Mouse (Mus musculus): Measurements from ENCODE around the gene Dzip1.
A peak's percentile ranks its signal among the peaks of the same experiment; 100 is the strongest.

Dzip1 gene

DNA sequence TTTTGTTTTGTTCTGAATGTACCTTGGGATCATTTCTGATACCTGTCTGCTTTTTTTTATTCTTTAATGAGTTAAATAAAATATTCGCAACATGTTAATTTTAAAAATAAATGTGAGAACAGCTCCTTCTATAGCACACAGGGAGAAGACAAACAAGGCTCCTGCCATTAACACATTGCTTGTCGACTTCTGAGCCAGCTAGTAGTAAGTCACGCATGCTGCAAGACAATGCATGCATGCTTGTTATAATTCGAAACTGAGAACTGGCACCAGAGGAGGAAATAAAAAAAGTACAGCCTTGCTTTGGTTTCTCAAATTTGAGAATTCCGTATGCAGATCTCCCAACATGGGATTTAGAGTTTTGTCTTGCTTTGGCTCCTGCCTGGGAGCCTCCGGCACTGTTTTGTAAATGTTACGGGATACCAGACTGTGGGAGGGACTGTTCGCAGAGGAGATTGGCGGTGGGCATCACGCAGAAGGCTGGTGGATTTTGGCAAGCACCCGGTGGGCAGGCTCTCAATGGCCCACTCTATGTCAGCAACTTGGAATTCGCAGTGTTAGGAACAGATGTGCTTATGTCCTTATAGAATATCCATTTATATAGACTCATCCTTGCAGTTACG is 57.0 kb downstream of the Dzip1 start:
- no peak for DNase-seq

DNA sequence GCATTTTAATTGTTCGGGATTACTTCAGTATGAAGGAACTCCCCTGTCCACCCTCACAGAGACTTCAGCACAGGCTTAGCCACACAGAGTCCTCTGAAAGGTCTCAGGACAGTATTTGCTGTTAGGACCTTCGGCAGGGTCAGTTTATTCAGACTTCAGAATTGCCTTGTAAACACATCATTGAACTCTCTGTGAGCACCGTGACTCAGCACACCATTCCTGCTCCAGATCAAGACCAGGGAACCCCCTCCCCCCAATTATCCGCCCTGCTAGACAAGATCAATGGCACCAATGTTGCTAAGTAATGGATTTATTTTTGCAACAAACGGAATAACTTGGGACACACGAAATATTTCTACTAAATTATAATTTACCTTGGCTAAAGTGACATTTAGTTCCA is 57.9 kb downstream of the Dzip1 start:
- no peak for DNase-seq

DNA sequence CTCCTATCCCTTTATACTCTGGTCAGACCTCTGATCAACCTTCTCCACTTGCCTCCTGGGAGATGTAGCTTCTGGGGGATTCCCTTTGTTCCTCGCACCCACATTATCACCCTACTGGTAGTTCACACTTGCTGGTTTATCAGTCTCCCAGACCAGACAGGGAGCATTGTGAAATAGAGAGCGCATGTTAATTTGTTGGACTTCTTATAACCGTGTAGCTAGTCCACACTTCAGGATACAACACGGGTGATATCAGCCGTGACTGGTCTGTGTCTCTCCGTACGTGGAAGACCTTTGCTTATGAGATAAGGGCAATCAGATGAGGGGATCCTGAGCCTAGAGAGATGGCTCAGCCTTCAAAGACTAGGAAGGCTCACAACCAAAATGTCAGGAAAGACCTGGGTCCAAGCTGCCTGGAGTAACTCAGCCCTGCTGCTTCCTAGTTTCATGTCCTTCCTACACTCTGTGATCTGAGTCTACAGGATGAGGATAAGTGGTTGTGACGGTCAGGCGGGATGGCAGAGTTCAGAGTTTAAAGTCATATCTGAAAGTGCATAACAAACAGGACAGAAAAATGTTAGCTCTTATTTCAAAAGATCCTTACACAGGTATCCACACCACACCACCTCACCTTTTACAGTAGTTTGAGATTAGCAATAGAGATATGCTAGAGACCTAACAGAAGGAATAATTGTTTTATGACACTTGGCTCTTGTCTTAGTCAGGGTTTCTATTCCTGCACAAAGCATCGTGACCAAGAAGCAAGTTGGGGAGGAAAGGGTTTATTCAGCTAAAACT is 59.0 kb downstream of the Dzip1 start:
- no peak for DNase-seq

DNA sequence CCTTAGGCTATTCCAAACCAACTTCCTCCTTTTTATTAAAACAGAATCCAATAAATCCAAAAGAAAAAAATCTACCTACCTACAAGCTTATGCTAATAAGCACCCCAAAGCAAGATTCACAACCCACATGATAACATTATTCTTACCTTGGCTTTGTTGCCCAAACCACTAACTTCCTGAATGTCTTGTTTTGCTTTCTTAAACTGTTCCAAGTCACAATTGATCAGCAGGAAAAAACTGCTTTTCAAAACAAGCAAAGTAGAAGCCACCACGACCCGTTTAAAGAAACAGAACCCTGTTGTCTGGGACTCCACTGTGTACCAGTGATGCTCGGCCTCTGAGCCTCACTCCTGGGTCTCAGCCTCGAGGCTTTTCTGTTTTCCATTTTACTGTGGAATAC is 60.4 kb downstream of the Dzip1 start:
- no peak for DNase-seq

DNA sequence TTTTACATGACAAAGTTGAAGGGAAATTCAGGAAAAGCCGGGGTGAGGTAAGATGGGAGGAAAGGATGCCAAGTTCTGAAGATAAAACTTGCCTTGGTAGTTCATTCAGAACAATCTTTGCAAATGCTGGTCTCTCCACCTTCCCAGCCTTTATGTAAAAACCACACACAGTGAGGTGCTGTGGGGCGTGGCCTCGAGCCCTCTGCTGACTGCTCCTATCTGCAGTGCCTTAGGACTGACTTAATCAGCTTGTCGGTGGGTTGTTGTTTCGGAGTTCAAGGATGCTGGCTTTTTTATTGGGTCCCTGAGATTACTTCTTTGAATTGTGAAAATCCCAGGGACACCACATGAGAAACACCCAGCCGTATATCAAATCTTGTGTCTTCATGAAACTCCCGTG is 63.0 kb downstream of the Dzip1 start:
- no peak for DNase-seq

DNA sequence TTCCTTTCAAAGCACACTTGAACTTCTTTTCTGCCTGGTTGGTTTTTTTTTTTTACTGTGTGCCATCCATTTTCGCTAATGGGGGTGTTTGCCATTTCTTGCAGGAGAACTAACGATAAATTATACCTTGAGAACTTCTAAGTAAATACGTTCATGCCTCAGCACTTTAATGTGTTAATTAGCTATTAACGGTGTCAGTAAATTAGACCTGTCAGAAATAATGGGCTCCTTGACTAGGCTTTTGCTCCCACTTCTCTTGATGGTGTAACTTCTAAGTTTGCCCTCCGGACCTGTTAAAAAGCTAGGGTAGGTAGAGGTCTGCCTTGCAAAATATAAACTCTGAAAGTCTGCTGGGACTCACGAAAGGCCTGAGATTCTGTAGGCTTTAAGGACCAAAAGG is 66.9 kb downstream of the Dzip1 start:
- DNase-seq, result no peak

DNA sequence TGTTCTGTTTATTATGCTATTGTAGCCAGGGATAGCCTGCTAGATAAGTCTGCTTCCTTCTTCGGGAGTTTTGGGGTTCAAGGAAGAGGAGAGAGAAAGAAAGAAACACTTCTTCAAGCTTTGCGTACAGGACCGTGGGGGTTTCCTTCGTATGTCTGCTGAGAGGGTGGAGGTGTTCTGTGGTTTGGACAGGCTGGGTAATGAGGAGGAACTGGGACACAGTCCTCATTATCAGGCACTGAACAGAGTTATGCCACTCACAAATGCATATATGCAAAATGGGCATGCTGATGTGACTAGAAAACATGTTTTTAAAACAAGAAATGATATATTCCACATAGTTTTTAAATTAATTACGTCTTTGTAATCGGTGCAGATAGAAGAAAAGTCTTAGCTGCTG is 68.7 kb downstream of the Dzip1 start:
- DNase-seq, result no peak

DNA sequence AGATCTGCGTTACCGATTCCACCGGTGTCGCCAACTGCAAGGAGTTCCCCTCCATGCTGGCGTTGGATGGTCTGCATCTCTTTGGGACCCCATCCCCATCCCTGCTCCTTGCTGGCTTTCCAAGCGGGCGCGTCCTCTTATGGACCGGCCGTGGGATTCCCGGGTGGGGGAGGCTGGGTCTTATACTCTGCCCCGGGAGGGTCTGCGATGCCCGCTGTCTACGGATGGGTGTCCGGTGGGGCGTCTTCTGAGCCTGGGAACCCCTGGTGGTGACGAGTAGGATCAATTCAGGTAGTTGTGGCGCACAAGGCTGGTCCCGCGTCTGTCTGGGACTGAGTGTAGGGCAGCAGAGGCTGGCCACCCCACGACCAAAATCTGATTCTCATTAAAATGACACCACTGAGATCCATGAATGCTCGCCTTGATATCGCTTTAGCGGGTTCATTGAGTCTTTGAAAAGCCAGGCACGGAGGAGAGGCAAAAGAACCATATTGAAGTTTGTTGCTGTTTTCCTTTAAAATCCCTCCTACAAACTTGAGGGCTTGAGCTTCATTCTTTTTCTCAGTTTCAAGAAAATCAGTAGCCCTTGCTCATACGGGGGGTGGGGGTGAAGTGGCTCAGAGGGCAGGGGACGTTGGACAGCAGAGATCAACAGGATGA is 70.0 kb downstream of the Dzip1 start:
- no peak for DNase-seq

DNA sequence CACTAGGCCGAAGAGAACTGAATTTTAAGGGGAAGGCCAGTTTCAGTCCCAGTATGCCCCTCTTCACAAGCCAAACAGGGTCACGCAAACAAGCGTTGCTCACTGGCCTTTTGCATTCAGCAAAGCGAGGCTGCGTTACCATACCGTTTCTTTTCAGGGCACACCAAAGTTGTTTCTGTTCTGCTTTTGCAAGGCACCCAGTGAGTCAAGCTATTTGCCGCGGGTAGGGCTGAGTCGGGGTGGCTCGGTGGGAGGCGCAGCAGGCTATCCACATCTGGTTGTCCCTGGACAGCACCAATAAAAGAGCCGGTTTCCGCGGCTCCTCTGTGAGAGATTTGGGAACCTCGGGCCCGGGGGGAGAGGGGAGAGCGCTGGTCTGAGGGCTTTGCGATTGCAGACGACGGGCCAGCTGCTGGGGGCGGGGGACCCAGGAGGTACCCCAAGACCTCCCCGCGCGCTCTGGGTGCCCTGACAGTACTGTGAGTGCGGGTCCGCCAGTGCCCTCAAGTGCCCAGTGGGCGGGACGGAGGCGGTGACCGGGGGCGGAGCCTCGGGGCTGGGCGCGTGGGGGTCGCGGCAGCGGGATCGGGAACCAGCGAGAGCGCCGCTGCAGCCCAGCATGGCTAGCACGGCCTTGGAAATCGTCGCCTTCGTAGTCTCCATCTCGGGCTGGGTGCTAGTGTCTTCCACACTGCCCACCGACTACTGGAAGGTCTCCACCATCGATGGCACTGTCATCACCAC is 70.7 kb downstream of the Dzip1 start:
- DNase-seq, result peak; percentile 55

DNA sequence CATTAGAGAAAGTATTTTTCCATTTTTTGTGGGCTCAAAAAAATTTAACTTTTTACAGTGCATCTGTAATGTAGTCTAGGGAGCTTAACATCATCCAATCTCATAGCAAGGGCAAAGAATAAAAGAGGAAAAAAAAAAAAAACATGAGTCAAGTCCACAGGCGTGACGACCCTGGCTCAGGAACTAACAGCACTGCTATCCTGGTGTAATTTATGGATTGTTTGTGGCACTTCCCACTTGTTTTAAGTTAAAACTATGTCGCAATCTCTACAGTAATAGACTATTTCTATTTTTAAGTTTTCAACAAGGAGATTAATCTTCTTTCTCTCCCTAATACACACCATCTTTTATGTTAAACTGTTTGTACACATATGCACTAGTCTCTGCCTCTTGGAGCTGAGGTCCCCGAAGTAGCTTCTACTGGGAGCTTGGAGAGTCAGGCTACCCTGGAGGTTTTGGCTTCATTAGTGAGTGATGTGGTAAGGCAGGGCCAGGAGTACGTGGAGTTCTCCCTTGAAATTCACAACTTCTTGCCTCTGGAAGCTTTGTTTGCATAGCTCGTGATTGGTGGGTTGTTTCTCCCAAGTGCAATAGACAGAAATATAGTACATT is 73.7 kb downstream of the Dzip1 start:
- no peak for DNase-seq

DNA sequence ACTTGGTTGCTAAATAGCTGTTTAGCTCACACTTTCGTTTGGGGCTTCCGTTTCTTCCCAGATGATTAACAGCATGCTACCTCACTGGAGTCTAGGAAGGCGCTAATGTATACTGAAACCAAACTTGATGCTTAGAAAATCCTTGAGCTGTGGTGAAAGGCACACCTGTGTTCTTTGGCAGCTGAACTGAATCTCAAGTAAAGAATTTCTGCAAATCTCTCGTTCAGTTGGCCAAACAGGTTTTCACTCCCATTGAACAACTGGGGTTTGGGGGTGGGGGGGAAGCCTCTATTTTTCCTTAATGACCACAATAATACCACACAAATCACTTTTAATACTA is 74.6 kb downstream of the Dzip1 start:
- no peak for DNase-seq

DNA sequence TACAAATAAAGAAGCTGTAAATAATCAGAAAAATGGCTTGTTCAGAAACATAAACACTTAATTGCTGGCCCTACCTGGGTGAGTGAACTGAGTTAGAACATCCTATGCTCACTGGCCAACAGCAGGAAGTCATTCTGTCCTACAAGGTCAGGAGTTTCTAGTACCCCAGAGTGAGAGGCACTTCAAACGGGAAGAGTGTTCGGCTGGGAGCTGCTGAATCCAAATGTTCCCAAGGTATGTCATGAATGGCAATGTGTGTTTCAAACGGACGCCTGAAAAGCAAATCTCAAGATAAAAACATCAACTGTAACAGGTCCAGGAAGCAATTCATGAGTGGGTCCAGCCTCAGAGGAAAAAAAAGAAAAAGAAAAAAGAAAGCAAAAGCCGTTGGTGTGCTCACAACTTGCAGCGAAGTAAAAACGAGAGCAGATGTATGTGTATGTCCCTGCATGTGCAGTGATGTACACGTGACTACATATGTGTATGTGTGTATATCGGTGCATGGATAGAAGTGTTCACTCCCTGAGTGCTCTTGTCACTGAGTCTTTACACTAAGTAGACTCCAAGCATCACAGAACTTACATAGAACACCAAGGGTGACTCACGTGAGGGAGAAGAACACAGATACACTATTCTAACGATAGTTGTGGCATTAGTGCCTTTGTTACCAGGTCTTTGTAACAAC is 75.1 kb downstream of the Dzip1 start:
- DNase-seq, result no peak

DNA sequence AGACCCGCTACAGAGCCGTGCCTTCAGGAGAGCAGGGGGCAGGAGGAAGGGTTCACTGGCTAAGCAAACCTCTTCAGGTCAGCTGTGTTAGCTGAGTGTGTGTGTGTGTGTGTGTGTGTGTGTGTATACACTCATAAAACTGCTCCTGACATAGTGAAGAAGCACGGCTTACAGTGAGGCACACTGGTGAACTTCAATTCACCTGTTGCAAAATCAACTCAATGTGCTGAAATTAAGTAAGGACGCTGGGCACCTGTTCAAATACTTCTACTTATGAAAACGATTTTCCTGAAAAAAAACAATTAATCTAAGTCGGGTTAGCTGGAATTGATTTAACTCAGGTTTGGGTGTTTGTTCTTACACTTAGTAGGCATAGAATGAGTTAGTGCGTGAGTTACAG is 77.1 kb downstream of the Dzip1 start:
- DNase-seq, result no peak

DNA sequence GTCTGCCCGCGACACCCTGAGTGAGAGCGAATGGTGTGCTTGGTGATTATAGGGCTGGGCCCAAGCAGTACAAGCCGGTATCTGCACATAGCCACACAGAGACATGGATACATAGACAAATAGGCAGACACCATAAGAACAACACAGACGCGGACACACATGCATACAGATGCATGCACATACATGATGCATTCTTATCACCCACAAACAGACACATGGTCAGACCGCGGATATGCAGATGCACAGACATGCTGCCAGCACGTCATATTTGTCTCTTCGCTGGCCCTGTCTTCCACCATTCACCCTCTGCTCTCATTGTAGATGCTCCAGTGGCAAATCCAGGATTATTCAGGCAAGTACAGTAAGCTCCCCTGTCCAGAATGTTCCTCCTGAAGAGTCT is 78.4 kb downstream of the Dzip1 start:
- no peak for DNase-seq

DNA sequence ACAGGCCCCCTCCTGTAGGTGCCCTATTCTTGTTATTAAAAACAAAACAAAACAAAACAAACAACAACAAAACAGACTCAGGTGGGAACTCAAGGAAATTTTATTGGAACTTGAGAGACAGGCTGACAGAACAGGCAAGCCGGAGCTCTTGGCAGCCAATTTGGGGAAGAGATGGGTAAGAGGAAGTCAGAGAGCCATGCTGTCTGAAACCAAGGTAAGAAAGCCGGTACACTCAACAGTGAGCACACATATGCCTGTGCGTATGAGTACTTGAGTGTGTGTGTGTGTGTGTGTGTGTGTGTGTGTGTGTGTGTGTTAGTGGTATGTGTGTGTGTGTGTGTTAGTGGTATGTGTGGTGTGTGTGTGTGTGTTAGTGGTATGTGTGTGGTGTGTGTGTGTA is 82.9 kb downstream of the Dzip1 start:
- no peak for DNase-seq

DNA sequence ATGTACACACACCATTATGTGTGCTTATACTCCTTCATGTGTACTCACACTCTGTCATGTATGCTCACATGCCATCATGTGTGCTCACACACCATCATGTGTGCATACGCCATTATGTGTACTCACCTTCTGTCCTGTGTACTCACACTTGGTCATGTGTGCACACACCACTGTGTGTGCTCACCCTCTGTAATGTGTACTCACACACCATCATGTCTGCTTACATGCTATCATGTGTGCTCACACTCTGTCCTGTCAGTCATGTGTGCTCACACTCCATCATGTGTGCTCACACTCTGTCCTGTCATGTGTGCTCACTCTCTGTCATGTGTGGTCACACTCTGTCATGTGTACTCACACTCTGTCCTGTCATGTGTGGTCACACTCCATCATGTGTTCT is 85.2 kb downstream of the Dzip1 start:
- DNase-seq, result no peak

DNA sequence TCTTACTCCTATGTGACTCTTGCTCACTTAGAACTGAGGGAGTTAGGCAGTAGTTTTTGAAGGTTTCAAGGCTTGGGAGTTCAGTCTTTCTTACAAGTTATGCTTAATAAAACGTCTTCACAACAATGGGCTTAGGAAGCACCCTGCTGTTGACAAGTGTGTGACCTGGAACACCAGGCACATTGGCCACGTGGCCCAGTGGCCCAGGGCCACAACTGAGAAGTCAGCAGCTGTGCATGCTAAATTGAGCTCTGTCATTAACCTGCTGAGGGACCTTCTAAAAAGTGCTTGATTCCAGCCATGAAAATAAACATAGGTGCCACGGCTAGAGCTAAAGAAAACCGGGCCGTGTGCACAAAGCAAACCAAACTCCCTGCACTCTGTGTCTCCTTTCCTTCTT is 85.8 kb downstream of the Dzip1 start:
- DNase-seq, result no peak

DNA sequence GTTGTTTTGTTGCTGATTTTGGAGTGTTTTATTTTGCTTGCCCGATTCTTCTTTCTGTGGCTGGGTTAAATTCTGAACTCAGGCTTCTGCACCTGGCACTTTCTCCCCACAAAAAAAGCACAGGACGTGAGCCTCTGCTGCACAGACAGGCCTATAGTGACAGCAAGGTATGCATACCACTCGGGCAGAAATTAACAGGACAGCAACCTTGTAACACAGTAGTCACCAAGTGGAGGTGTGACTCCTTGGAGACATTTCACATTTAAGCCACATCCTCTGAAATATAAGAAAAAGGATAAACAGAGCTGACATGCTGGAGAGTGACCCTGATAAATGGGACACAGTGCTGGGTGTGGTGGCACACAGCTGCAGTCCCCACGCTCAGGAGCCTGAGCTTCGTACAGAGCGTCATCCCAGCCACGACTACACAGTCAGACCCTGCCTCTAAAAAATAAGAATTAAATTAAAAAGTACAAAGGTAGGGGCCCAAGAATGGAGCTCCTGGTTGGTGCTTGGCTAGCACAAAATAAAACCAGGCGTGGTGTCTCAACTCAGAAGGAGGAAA is 86.6 kb downstream of the Dzip1 start:
- DNase-seq, result no peak

DNA sequence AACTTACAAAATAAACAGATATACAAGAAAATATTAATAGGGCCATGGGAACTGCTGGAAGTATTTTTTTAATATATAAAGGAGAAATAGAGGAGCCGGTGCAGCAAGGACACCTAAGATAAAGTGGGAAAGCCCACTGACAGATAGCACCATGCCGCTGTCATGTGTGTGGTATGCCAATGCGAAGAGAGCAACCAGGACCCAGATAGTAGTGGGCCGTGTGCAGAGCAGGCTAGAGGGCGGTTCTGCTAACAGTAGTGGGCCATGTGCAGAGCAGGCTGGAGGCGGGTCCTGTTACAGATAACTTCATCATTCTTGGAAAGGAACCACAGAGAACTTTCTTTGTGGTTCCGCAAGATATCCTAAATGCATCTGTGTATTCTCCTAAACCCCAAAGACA is 88.5 kb downstream of the Dzip1 start:
- no peak for DNase-seq

DNA sequence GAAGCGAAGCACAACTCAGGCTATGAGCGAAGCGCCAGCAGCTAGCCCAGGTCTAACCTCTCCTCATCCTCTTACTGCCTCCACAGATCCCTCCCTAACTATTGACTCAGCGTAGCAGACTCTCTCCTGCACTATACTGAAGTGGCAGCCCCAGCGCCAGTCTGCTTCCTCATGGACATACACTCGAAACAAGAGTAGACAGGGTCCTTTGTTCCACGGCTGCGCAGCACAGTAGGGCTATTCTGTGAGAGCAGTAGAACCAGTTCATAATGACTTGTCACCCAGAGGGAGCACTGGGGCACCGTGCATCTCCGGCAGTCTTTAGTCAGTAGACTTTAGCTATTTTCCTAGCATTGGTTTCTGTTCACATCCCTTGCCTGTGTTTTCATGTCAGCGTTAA is 89.1 kb downstream of the Dzip1 start:
- DNase-seq, result no peak

DNA sequence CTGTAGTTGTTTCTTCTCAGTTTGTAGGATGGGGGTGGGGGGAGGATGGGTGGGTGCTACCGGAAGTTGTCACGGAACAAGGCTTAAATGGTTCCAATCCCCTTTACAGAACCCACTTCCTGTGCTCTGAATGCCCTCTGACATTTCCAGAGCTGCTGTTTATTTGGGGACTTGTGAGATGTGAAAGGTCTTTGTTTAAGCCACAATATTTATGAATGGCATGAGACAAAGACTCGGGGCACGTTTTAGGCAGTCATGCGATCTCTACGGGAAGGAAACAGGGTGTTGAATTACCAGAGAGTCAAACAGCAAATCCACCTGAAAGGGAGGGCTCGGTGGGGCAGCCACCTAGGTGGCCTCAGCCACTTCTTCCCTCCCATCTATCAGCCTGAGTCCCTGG is 90.9 kb downstream of the Dzip1 start:
- DNase-seq, result no peak

DNA sequence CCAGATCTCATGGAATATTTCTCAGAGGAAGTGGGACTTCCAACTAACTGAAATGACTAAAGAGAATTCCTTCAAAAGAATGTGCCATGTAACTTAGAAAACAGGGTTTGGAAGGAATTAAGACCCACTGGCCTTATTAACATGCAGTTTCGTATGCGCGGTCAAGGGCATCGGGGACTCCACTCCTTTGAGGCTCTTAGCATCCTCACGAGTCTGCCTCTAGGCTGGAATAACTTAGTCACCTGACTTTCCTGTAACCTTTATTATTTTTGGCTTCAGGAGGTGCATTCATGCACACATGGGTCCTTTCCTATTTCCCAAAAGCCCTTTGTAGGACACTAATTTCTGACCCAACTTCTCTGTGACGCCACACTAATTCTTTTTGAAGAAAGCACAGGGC is 92.0 kb downstream of the Dzip1 start:
- DNase-seq, result no peak

Data from right cerebral cortex, postnatal 25 days (tissue).